Mouse (Mus musculus): ENCODE measurements around the gene Gm20388. TPM values are rescaled to one million over a fixed set of nuclear protein-coding genes. Genes with fewer than 3 reads are reported as not detected.

The Gm20388 gene
- total RNA-seq, 2 experiments from 2014 or later, result 10.3 to 10.6 TPM

GRCm38 (mm10) chr8:121511751-121512150 lies 1601.1 kb downstream of the Gm20388 start:
- intact Hi-C loops (cut with DNase I), result loop anchor here (2.0 to 5.0 kb wide), 2 partner anchors 119 to 689 kb away; no protein-coding TSS in a partner anchor
- no peak for DNase-seq (ENCODE audit: low spot score in 2 of 2)

- peak; percentile 58 to 70 for DNase-seq (ENCODE audit: low spot score in 2 of 2)
- intact Hi-C loops (cut with DNase I), result loop anchor here (1.0 to 5.0 kb wide), 3 partner anchors 121 to 691 kb away; no protein-coding TSS in a partner anchor
Measured at GRCm38 (mm10) chr8:121513429-121513828, 1602.8 kb downstream of the Gm20388 start.

- intact Hi-C loops (cut with DNase I), result no loop called here
- DNase-seq (ENCODE audit: low spot score in 2 of 2), result no peak
Measured at GRCm38 (mm10) chr8:121525111-121525818, 1614.6 kb downstream of the Gm20388 start.

GRCm38 (mm10) chr8:121526811-121527550 lies 1616.3 kb downstream of the Gm20388 start:
- intact Hi-C loops (cut with DNase I), result no loop called here
- DNase-seq (ENCODE audit: low spot score in 2 of 2), result no peak

- intact Hi-C loops (cut with DNase I), result no loop called here
- DNase-seq (ENCODE audit: low spot score in 2 of 2), result no peak
Measured at GRCm38 (mm10) chr8:121527751-121528150, 1617.1 kb downstream of the Gm20388 start.

- intact Hi-C loops (cut with DNase I), result no loop called here
- no peak for DNase-seq (ENCODE audit: low spot score in 2 of 2)
Measured at GRCm38 (mm10) chr8:121528790-121529189, 1618.1 kb downstream of the Gm20388 start.

GRCm38 (mm10) chr8:121530639-121531038 lies 1620.0 kb downstream of the Gm20388 start:
- intact Hi-C loops (cut with DNase I), result no loop called here

GRCm38 (mm10) chr8:121532381-121532780 lies 1621.7 kb downstream of the Gm20388 start:
- intact Hi-C loops (cut with DNase I), result no loop called here
- no peak for DNase-seq (ENCODE audit: low spot score in 2 of 2)

More at GRCm38 (mm10) chr8:121530639-121531038, 1620.0 kb downstream of the Gm20388 start:
- no peak for DNase-seq (ENCODE audit: low spot score in 2 of 2)

- intact Hi-C loops (cut with DNase I), result no loop called here
- no peak for DNase-seq (ENCODE audit: low spot score in 2 of 2)
Measured at GRCm38 (mm10) chr8:121541862-121542261, 1631.2 kb downstream of the Gm20388 start.

- no peak for DNase-seq (ENCODE audit: low spot score in 2 of 2)
- intact Hi-C loops (cut with DNase I), result no loop called here
Measured at GRCm38 (mm10) chr8:121542901-121543300, 1632.3 kb downstream of the Gm20388 start.

- intact Hi-C loops (cut with DNase I), result no loop called here
- no peak for DNase-seq (ENCODE audit: low spot score in 2 of 2)
Measured at GRCm38 (mm10) chr8:121544276-121544785, 1633.7 kb downstream of the Gm20388 start, which contains the start of gene 1700018B08Rik. Gene 1700018B08Rik, minus strand, starts transcription at chr8:121544320.

- no peak for DNase-seq (ENCODE audit: low spot score in 2 of 2)
- intact Hi-C loops (cut with DNase I), result loop anchor here (5.0 kb wide), 2 partner anchors 52 to 142 kb away; no protein-coding TSS in a partner anchor
Measured at GRCm38 (mm10) chr8:121544936-121545335, 1634.3 kb downstream of the Gm20388 start.

GRCm38 (mm10) chr8:121547132-121547531 lies 1636.5 kb downstream of the Gm20388 start:
- intact Hi-C loops (cut with DNase I), result loop anchor here (5.0 kb wide), 2 partner anchors 50 to 140 kb away; no protein-coding TSS in a partner anchor
- DNase-seq (ENCODE audit: low spot score in 2 of 2), result peak in 1 of 2 experiments; percentile 70

- intact Hi-C loops (cut with DNase I), result no loop called here
- no peak for DNase-seq (ENCODE audit: low spot score in 2 of 2)
Measured at GRCm38 (mm10) chr8:121550056-121550455, 1639.4 kb downstream of the Gm20388 start.

- DNase-seq (ENCODE audit: low spot score in 2 of 2), result no peak
- intact Hi-C loops (cut with DNase I), result no loop called here
Measured at GRCm38 (mm10) chr8:121551065-121551985, 1640.7 kb downstream of the Gm20388 start.

- DNase-seq (ENCODE audit: low spot score in 2 of 2), result no peak
- intact Hi-C loops (cut with DNase I), result no loop called here
Measured at GRCm38 (mm10) chr8:121552506-121552905, 1641.9 kb downstream of the Gm20388 start.

- intact Hi-C loops (cut with DNase I), result no loop called here
- no peak for DNase-seq (ENCODE audit: low spot score in 2 of 2)
Measured at GRCm38 (mm10) chr8:121553831-121554475, 1643.3 kb downstream of the Gm20388 start.

GRCm38 (mm10) chr8:121557746-121558145 lies 1647.1 kb downstream of the Gm20388 start:
- no peak for DNase-seq (ENCODE audit: low spot score in 2 of 2)
- intact Hi-C loops (cut with DNase I), result no loop called here

- intact Hi-C loops (cut with DNase I), result no loop called here
- DNase-seq (ENCODE audit: low spot score in 2 of 2), result no peak
Measured at GRCm38 (mm10) chr8:121558538-121558937, 1647.9 kb downstream of the Gm20388 start.
